Mouse (Mus musculus) A20 (cell line): ENCODE results near the gene Pde6h.

Experiments used
- DNase-seq: peaks from one replicate; pipeline ENCODE4 v3.0.0-alpha.2; 2011; ENCODE audit warnings: low read depth, low spot score

Gene Pde6h

DNA sequence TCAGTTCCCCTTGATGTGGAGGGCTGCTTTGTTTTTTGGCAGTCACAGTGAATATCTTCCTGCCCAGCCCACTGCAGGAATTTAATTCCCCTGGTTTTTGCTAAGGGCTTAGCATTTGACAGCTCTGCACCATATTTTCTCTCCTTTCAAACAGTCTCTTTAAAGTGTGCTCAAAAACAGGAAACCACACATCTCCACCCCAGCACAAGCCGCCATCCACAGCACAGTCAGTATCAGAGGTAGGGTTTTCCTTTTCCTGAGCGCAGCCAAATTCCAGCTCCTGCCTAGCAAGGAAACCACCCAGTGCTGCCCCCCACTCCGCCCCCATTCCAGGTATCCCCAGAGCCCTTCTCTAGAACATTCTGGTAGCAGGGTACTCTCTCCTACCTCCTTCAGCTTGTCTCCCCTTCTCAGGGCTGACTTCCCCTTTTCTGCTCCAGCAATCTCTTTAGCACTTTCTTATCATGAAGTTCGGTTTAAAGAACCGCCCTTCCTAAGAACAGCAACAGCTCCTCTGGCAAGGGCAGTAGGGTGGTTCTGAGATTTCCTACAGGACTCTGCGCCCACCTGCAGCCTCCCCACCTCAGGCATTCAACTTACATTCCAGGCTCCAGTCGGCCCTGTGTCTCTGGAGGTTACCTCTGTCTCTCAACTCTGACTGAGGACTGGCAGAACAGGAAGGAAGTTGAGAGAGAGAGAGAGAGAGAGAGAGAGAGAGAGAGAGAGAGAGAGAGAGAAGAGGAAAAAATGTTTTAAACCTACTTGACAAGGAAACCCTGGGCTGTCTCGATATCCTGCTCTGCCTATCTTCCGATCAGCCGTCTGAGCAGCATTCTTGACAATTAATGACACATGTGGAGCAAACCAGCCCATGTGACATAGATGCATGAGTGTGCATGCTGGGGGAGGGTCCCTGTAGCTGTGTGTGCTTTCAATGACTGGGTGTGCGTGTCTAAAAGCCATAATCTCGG is 17.7 kb downstream of the Pde6h start, which contains the start of gene Arhgdib:
Gene Arhgdib (minus strand): TSS at position 849 of the 971 bp plus-strand sequence.
- DNase-seq, result peak; percentile 93

DNA sequence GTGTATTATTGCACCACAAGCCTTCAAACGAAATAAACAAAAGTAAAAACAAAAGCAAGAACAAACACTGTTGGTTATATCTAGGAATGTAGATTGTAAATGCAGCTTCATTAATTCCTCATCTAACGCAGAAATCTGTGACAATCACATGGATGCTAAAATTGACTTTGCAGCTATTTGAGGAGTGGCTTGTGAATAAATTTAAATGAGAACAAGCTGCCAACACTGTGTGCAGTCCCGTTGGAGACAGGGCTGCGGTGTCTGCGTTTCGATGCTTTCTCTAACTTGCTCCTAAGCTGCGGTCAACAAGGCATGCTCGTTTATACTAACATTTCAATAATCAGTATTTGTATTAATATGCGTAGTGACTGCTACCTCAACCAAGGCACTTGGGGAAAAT is 18.6 kb downstream of the Pde6h start:
- peak; percentile 34 for DNase-seq

DNA sequence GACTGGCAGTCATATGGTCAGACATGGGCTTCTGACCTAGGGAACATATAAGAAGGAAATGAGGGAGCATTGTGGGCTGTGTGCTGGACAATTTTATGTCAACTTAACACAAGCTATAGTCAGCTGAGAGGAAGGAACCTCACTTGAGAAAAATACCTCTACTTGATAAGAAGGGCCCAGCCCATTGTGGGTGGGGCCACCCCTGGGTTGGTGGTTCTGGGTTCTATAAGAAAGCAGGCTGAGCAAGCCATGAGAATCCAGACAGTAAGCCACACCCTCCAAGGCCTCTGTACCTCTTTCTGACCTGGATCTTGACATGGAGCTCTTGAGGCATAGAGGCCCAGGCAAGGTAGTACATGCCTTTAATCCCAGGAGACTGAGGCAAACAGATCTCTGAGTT is 19.8 kb downstream of the Pde6h start:
- no peak for DNase-seq

DNA sequence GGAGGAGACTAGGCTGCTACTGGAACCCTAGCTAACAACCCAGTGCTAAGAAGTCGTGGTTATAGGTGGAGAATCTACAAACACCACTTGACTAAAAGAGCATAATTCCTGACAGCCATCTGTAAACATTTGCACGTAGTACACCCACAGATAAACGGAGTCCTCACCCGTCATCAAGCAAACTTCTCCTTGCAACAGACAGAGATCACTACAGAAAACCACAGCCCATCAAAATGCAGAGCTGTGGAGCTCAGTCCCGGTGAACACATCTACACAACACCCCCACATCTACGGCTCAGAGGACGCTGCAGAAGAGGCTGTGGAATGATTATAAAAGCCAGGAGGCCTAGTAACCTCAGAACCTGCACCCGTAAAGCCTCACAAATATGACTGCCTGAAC is 20.9 kb downstream of the Pde6h start:
- DNase-seq, result no peak

DNA sequence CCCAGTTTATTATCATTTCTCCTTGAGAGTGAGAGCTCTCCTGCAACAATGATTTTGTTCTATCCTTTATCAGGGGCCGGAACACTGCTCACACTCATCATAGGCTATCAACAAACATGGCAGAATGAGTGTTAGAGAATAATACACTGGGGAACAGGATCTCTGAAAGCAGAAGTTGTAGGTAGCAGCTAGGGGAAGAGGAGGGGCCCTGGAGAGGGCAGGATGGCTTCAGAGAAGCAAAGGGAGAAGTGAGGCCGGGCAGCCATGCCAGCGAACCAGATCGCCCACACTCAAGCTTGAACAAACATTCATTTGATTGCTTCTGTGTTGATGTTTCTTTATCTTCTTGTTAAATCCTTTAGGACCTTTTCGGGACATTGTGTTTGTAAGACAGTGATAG is 22.6 kb downstream of the Pde6h start:
- DNase-seq, result peak; percentile 47

DNA sequence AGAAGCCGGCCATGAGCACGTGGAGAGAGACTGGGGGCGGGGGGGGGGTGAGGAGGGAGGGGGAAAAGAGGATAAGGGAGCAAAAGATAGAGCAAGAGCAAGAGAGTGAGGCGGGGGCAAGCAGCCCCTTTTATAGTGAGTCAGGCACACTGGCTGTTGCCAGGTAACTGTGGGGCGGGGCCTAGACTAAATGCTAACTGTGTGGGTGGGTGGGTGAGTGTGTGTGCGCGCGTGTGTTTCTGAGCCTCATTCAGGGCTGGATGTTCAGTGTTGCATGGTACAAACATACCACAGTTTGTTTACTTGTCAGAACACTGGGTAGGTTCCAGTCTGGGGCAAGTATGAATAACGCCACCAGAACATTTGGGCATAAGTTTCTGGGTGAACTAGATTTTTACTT is 23.3 kb downstream of the Pde6h start:
- DNase-seq, result no peak

DNA sequence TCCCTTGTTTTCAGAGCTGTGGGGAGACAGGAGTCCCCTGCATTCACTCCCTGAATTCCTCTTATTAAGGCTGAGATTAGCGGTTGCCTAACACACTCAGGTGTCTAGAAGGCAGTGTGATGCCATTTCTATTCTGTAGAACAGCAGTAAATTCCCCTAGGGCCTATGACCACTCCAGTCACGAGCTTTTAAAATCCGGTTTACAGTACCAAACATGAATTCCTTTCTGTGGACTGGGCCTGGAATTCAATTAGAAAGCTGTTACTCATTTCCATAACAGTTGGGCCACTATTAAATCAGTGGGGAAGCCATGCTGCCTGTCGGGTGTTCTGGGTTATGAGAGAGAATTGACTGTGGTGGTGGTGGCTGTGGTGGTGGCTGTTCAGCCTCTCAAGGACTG is 24.1 kb downstream of the Pde6h start:
- no peak for DNase-seq

DNA sequence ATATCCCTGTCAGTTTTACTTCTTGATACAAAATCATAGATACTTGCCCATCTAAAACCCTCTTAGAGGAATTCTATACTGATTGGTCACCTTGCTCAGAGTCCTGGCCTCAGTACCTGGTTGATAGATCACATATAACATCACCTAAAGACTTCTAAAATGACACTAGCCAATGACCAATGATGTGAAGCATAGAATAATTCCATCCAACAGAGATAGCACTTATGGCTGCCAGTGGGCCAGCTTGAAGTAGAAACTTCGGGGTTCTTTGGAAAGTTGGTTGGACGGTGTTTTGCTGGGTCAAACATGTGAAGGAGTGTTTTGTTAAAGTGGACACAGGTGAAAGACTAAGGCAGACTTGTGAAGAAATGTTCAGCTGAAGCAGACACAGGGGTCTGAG is 26.5 kb downstream of the Pde6h start:
- no peak for DNase-seq

DNA sequence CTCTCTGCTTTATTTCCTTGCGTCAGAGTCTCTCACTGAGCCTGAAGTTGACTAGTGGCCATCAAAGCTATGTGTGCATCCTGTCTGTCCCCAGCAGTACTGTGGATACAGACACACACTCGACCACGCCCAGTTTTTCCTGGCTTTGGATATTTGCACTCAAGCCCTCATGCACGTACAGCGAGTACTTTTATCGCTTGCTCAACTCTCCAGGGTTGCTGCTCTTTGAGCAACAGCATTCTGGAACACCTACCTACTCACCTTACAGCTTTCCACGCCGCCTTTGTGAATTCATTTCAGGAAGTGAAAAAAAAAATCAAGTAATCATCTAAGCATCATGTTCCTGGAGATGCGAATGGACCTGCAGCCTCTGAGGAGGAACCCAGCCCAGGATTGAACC is 29.3 kb downstream of the Pde6h start:
- no peak for DNase-seq

DNA sequence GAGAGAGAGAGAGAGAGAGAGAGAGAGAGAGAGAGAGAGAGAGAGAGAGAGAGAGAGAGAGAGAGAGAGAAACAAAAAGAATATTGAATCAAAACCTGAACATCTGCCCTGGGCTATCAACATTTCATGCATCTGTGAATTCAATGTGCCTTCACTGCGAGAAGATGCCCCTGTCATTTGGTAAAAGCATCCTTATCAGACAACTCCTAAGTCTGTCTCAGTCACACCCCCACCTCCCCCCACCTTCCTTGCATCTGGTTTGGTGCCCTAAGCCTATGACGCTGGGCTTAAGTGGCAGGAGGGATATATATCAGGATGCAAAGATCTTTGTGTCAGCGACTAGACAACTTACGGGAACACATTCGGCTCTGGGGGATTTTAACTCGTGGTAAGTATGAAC is 30.6 kb downstream of the Pde6h start:
- DNase-seq, result no peak

DNA sequence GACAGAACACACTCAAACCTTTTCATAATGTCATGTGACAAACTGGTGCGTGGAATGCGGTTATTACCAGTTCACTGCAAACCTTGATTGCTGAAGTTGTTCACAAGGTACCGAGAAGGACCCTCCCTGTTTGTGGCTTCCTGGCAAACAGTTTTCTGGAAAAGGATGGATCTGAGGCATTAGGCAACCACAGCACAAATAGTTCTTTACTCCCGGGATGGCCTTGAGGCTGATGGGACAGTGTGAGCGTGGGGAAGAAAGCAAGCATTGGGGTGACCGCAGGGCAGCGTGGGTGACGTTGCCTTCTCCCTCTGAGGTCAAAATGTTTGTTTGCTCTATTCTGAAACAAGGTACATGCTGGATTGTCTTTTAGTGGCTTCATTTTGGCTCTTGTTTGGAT is 31.1 kb downstream of the Pde6h start:
- DNase-seq, result no peak

DNA sequence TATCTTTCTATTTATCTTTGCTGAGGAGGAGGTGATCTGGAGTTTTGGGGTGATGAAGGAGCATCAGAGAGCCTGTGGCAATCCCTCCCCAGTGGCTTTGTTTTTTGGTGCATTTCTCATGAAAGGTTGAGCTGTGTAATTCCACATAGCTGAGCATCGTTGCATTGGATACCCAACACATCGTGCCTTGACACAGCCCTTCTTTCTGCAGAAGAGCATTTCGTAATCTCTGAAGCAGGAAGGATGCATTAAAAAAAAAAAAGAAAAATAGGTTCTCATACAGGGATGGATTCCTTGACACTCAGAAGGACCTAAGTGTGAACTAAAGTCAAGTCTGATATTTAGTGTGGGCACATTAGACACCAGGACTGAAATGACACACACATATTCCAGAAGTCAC is 31.6 kb downstream of the Pde6h start:
- no peak for DNase-seq

DNA sequence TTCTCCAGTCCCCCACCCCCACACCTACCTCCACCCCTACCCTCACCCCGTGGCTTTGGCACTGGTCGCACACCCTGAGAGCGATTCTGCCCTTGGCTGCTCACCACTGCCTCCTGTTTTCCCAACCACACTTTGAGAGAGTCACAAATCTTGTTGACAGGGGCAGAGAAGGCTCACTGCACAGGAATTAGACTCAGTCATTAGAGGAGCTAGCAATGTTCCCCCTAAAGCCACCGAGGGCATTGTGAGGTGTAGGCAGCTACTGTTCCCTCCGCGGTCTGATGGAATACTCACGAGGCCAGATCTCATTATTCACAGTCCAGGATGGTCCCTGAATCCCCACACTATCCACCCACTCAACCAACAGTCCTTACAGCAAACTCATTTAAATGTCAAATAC is 33.4 kb downstream of the Pde6h start:
- DNase-seq, result no peak

DNA sequence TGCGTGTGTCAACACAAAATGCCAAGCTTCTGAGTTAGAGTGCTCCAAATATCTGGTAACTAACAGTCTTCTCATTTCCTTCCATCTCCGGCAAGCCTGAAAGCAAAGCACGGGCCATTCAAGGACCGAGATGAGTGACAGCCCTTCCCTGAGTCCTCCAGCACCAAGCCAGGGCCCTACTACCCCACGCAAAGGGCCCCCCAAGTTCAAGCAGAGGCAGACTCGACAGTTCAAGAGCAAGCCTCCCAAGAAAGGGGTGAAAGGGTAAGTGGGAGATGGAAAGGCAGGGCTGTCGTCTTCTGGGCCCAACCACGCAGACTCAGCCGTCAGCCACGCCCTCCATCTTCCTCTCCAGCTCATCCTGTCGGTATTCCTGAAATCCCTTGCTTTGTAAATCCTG is 35.5 kb downstream of the Pde6h start:
- no peak for DNase-seq

DNA sequence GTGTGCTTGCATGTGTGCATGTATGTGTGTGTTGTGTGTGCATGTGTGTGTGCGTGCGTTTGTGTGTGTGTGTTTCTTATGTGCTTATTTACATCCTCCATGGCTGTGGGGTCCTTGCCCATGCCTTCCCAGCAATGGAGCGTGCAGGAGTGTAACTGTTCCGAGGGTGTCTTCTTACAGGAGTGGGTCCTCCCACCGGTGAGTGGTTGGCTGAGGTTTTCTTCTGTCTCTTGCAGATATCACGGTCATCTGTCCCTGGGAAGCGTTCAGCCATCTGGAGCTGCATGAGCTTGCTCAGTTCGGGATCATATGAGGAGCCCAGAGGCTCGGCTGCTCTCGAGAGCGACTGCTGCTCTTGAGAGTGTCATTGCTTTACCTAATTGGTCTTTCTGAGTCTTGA is 39.3 kb downstream of the Pde6h start:
- DNase-seq, result no peak

DNA sequence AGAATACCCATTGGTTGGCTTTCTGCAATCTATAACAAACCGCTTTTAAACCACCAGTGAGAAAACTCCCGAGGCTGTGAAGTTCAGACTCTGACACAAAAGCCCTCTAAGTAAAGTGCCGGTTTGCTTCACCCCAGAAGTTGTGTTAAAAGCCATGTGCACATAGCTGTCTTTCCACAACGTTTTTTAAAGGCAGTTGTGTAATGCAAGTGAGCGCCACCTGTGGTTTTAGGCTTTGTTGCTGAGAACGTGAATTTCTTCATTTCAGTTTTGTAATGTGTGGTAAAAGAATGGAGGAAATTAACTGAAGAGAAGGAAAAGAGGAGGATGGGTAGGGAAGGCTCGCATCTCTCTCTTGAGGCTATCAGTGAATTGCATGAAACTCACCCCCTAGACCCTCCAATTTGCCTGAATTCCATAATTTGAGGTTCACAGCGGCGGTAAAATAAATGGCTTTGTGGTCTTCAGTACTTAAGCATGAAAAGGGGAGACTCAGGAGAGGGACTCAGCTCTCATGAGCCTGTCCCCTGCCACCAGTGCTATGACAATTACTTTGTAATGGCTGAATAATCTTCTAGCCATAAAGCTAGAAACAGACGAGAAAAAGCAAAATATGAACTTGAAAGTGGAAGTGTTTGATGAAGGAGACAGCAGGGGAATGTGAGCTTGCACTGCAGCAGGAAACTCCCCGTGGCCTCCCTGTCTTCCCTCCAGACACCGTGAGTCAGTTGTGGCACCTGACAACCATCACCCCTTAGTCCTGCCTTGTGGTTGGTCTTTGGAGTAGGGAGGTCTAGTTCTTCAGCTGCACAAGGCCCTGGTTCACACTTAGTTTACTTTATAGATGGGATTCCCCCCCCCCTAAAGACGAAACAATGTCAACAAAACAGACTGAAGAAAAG is 41.2 kb downstream of the Pde6h start:
- DNase-seq, result peak; percentile 81

DNA sequence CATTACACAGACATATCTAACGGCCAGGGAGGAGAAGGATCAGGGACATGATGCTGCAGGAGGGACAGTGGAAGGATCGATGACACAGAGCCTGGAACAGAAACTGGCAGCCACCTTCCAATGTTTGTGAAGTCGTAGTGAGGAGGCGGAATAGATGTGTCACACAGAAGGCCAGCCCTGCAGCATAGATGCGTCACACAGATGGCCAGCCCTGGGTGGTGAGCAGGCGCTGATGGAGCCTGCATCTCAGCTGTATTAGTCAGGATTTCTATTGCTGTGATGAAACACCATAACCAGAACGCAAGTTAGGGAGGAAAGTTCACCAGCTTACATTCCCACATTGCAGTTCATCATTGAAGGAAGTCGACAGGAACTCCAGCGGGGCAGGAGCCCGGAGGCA is 42.3 kb downstream of the Pde6h start:
- DNase-seq, result no peak

DNA sequence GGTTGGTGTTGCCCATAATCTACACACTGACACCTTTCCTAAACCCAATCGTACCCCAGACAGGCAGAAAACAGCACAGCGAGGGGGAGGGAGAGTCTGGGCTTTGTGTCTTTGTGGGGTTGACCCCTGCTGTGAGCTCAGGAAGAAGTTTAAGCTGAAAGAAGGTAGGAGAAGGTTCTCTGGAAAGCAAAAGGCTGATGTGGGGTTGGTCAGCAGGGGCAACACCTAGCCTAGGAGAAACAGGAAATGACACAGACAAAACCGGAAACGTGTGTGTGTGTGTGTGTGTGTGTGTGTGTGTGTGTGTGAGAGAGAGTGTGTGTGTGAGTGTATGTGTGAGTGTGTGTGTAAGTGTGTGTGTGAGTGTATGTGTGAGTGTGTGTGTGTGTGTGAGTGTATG is 43.8 kb downstream of the Pde6h start:
- DNase-seq, result peak; percentile 62

DNA sequence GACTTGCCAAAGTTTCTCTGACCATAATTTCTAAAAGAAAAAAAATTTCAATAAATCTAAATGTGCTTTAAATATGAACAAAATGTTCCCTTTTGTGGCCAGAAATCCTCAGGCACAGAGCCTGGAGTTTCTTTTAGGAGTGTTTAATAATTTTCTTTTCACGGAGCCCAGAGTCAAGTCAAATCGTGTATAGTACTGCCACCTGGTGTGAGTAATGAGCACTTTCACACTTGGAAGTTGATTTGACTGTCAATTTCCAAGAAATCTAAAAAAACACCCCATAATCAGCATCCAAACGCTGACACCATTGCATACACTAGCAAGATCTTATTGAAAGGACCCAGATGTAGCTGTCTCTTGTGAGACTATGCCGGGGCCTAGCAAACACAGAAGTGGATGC is 45.2 kb downstream of the Pde6h start:
- peak; percentile 50 for DNase-seq

DNA sequence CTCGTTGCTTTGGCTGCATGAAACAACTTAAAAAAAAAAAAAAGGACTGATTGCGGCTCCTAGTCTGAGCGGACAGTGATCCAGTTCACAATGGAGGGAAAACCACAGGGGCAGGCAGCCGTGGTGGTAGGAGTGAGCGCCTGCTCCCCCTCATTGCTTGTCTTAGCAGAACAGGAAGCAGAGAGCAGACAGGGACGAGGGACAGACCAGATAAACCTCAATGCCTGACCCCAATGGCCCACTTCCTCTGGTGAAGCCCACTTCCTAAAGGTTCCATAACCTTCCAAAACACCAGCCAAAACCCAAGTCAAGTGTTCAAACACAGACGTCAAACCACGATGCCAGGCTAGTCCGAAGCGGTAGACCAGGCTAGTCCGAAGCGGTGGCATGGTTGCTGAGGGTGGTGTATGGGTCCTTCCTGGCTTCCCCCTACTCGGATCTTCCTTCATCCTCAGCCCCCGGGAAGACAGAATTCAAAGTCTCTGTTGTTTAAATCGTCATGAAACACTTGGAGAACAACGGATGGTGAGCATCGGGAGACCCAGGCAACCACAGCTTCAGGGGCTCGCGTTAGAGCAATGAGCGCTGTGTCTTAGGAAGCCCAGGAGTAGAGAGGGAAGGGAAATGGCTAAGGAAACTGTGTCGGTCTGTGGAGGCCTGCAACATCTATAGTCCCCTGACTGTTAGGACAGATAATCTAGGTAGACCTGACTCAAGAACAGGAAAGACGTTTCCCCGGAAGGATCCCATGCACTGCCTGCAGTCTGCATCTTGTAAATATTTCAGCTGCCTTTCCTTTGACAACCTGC is 55.8 kb downstream of the Pde6h start:
- no peak for DNase-seq

DNA sequence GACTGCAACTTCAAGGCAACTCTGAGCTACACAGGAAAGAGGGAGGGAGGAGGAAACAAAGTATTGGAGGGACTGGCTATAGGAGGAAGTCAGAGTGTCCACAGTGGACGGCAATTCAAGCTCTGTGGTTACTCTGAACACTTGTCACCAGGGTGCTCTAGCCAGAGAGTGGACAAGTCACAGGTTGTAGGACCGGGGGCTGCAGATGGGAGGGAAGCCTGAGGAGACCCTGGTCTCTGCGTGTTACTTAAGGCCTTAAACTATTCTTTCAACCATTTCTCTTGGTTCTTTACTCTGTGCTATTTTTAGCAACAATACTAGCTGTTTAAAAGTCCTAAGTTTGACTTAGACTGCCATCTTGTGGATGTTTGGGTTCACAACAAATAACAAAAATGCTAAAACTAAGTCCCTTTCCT is 56.7 kb downstream of the Pde6h start:
- DNase-seq, result peak; percentile 55

DNA sequence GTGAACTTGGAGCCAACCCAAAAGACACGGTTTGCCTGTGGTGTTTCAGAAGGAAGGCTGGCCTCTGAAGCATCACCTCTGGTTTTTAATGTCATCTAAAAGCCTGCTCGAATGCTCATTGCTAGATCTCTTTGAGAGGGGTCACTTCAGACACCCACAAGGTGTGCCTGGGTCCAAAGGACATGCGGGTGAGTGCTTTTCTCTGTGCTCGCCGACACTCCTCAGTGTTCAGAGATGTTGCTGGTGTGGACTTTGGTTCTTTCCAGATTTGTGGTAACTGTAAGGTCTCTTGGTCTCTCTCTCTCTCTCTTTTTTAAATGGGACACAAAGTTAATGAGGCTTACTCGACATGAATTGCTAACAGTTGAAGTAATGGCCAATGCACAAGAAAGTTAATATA is 58.9 kb downstream of the Pde6h start:
- DNase-seq, result no peak
